Mouse (Mus musculus): ENCODE measurements around the gene Ifnar2.
"Not testable (repeated sequence)": the region's sequence is repeated elsewhere in the genome, so short reads cannot be mapped to it uniquely, and the experiment has no call there.

Ifnar2 gene

GRCm38 (mm10) chr16:91428259-91428865 lies 55.8 kb downstream of the Ifnar2 start:
- DNase-seq (ENCODE audit: low read depth), result no peak

DNA sequence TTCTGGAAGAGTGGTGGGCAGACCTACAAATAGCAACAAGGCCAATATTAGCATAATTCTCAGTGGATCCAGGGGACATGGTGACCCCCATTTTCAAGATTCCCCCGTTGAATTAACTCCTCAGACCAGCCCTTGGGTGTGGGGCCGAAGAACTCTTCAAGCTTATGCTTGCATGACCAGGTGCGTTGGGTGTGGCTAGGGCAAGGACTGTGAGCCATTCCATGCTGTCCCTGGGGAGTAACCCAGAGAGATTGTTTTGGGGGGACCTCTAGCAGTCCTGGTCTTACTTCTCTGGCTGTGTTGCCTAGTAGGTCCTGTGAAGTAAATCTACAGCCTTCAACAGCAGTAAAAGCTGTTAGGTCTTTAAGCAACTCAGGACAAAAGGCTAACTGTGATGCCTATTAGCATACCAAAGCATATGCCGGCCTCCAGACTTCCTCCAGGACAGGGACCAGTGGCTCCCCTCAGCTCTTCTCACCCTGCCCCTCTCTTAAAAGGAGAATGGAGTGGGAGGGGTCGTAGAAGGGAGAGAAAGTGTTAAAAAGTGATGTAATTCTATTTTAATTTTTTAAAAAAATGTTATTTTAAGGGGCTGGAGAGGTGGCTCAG lies 60.2 kb downstream of the Ifnar2 start:
- DNase-seq (ENCODE audit: low read depth), result no peak

- DNase-seq (ENCODE audit: low read depth), result no peak
These were observed 60.8 kb downstream of the Ifnar2 start for GRCm38 (mm10) chr16:91433329-91433933.

DNA sequence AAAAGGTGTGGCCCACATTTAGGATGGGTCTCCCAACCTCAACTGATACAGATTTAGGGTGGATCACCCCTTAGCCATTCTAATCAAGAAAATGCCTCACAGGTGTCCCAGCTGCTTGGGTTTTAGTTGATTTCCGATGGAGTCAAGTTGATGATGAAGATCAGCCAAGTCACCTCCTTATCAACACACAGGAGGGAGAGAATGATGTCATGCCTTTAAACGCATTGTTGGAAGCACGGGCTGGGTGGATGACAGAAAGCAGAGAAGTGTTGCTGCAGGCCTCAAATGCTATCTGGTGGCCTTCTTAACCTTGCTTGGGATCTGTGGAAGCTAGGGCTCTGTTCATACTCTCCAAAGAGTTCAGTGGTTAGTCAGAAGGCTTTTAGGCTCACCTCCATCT lies 61.5 kb downstream of the Ifnar2 start:
- no peak for DNase-seq (ENCODE audit: low read depth)

DNA sequence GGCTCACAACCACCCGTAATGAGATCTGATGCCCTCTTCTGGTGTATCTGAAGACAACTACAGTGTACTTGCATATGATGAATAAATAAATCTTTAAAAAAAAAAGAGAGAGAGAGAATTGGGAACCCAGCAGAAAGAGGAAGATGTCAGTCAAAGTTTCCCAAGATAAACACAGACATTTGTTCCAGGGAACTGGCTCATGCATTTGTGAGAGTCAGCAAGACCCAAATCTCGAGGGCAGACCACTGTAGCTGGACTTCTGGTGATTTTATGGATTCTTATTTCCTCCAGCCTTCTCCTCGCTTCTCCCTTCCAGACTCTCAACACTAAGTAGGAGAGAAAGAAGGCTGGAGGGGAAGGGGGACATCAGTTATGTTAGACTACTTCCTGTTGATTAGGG lies 65.5 kb downstream of the Ifnar2 start:
- no peak for DNase-seq (ENCODE audit: low read depth)

DNA sequence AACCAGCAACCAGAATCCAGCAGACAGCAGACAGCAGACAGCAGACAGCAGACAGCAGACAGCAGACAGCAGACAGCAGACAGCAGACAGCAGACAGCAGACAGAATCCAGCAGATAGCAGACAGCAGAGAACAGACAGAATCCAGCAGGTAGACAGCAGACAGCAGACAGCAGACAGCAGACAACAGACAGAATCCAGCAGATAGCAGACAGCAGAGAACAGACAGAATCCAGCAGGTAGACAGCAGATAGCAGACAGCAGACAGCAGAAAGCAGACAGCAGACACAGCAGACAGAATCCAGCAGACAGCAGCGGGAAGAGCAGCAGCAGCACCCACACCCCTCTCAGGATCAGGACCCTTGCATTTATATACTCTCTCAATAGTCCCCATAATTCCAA lies 66.0 kb downstream of the Ifnar2 start:
- DNase-seq (ENCODE audit: low read depth), result not testable (repeated sequence)

DNA sequence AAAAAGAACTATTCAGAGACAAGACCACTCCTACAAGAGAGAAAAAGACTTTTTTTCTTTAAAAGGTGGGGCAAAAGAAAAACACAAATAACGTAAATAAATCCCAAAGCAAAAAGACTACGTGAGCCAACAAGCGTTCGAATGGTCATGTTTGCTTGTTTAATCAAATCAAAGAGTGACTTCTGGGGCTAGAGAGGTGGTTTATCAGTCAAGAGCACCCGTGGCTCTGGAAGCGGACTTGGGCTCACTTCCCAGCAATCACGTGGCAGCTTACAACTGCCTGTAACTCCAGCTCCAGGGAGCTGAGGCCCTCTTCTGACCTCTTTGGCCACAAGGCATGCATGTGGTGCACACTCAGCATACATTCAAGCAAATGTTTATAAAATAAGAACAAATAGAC lies 68.8 kb downstream of the Ifnar2 start:
- DNase-seq (ENCODE audit: low read depth), result peak; percentile 82

DNA sequence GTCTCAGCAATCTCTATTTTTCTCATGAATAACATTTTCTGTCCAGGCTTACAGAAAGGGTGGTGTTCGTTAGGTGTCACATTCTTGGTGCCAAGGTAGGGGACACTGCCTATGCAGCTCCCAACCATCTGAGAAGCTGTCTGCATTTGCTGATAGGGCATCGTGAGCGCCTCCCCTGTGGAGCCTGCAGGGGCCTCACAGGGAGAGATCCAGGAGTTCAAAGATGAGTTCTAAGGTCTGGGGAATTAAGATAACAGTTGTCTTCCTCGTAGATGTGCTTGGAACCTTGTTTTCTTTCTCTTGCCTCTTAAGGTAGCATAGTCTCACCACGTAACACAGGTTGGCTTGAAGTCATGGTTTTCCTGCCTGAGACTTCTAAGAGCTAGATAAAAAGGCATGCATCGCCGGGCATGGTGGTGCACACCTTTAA lies 69.2 kb downstream of the Ifnar2 start:
- no peak for DNase-seq (ENCODE audit: low read depth)

- no peak for DNase-seq (ENCODE audit: low read depth)
These were observed 69.9 kb downstream of the Ifnar2 start for GRCm38 (mm10) chr16:91442446-91442845.

GRCm38 (mm10) chr16:91443211-91443611 lies 70.6 kb downstream of the Ifnar2 start:
- DNase-seq (ENCODE audit: low read depth), result no peak

GRCm38 (mm10) chr16:91444847-91445246 lies 72.3 kb downstream of the Ifnar2 start:
- no peak for DNase-seq (ENCODE audit: low read depth)

DNA sequence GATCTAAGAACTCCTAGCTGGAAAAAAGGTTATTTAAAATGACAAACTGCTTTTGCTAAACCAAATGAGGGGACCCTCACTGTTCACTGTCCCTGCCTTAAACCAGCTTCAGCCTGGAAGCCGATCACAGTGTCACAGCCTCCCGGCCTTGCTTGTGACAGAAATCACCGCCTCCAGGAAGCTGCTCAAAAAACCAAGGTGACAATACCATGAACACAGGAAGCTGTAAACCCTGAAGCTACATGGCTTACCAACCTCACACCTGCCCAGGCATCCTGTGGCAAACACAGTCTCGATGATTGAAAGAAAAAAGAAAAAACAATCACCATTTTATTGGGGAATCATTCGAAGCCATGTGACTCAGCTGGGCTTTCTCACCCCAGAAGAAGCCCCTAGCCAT lies 73.0 kb downstream of the Ifnar2 start:
- no peak for DNase-seq (ENCODE audit: low read depth)

DNA sequence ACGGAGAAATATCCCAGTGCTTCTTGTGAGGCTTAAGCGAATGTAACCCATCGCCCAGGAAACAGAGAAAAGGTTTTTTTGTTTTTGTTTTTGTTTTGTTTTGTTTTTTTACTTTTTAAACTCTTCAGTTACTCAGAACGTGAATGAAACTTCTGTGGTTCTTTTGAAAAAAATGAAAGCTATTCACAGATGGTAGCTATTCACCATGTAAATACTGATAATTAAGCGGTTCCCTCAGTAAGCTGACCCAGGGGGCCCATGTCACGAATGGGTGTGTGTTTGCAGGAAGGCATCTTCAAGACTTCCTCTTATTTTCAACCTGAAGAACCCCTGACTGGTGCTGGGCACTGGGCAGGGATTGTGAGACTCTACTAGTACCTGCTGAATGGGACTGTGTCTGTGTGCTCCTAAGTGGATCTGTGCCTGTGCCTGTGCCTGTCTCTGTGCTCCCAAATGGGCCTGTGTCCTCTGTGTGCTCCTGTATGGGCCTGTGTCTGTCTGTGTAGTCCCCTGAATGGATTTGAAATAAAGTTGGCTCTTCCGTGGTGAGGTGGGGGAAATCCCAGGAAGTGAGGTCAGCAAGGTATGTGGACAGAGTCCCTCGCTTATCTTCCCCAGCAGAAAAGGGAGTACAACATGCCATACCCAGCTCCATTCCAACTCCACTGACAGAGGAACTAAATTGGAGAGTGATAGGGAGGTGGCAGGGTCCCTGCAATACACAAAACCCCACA lies 74.4 kb downstream of the Ifnar2 start:
- DNase-seq (ENCODE audit: low read depth), result no peak

DNA sequence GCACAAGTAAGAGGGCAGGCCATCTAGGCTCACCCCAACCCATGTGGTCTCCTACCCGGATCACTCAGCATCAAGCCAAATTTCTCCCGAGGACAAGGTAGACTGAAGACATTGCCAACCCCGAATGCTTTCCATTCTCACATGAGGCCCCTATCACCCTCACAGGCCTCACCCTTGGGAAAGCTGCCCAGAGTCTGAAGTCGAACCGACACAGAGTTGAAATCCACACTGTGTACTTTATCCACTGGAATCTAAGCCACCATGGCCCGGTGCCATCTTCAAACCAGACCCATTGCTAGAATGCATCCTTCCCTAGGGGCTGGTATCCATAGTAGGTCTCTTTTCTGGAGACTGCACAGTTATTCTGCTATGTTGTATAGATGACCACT lies 74.9 kb downstream of the Ifnar2 start:
- peak; percentile 55 for DNase-seq (ENCODE audit: low read depth)

DNA sequence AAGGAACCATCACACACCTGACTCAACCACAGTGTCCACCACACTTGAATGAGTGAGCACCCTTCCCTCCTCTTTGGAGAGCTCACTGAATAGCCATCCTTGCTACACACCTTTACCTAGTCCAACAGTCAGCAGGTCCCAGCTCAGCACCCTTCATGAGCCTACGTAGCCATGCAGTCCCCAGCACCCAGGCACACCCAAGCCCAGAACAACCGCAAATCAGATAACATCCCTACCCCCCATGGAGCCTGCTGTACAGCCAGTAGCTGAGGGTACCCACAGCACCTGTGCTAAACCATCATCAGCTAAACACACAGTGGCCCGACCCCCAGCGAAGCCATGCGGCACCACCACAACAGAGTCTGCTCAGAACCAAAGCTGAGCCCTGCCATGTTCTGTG lies 75.5 kb downstream of the Ifnar2 start:
- DNase-seq (ENCODE audit: low read depth), result no peak

- no peak for DNase-seq (ENCODE audit: low read depth)
These were observed 76.3 kb downstream of the Ifnar2 start for GRCm38 (mm10) chr16:91448895-91449294.

GRCm38 (mm10) chr16:91450137-91451064 lies 77.8 kb downstream of the Ifnar2 start:
- no peak for DNase-seq (ENCODE audit: low read depth)

GRCm38 (mm10) chr16:91451949-91452348 lies 79.4 kb downstream of the Ifnar2 start:
- DNase-seq (ENCODE audit: low read depth), result no peak

DNA sequence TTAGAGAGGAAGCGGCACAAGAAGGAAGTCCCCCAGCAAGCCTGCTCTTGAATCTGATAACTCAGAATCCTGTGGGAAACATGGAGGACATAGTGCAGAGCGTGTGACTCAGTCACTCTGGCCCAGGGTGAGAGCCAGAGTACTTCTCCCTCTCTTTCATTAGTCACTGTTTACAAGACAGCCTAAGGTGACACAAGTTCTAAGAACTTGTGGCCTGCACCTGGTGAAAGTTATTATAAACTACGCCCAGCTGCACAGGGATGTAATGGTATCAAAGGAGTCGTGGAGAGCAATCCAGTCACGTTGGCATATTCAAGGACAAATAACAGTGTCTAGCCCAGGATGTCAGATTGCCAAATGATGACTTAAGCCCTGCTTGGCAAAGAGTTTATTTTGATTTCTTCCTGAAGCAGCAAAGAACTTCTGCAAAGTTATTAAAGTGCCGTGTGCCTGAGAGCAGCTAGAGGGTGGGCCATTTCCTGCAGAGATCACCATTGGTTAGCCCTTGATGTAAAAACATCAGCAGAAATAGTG lies 79.8 kb downstream of the Ifnar2 start:
- peak; percentile 68 for DNase-seq (ENCODE audit: low read depth)

Measured in NIH3T3 (cell line).